Mouse (Mus musculus) right cerebral cortex, adult 18-20 months (tissue): ENCODE data around the gene Dusp12.

Source experiments
- DNase-seq: peaks from one replicate; pipeline ENCODE4 v3.0.0; 2022; ENCODE audit warnings: mixed read lengths

Gene Dusp12

DNA sequence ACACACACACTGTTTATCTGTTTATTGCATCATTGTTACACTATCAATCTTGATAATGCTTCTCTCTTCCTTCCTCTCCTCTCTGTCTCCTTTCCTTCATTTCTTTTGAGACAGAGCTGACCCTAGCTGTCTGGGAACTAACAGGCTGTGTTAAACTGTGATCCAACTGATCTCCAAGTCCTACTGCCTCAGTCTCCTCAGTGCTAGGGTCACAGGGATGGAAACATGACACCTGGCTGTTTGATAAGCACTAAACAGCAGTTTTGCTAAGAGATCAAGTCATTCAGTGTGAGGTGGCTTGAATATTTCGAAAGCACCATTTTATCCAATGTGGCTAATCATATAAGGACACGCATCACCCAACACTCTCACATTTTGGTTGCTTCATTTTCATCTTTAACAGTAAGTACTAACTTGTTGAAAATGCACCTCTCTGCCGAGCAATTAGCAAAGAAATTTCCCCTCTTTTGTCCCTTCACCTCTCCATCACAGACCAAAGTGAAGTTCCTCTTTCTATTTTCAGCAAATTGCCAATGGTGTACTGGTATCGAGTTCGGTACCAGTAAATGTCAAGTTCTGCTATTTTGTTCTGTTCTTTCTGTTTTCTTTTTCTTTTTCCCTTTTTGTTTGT lies 11.4 kb upstream of the Dusp12 start:
- DNase-seq = no peak

- DNase-seq = no peak
Measured at GRCm38 (mm10) chr1:170894603-170895602, 9.6 kb upstream of the Dusp12 start.

DNA sequence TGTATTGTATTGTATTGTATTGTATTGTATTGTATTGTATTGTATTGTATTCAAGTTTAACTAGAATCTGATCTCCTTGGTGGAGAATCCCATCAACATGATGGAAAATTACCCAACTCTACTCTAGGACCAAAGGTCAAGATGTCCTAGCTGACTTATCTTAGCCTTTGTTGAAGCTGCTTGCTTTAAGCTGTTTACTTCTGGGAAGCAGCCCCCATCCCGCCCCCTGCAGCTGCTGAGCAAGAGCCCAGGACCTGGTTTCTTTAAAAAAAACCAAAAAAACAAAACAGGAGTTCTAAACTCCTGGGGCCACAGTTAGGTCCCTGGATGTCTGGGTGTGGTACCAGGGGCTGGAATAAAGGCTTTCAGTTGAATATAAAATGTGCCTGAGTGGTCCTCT lies 6.9 kb upstream of the Dusp12 start:
- DNase-seq = no peak

GRCm38 (mm10) chr1:170891646-170892045 lies 6.3 kb upstream of the Dusp12 start:
- no peak for DNase-seq

- DNase-seq = no peak
Measured at GRCm38 (mm10) chr1:170889310-170889709, 4.0 kb upstream of the Dusp12 start.

GRCm38 (mm10) chr1:170886044-170886458 lies 711 bp upstream of the Dusp12 start:
- DNase-seq = no peak

DNA sequence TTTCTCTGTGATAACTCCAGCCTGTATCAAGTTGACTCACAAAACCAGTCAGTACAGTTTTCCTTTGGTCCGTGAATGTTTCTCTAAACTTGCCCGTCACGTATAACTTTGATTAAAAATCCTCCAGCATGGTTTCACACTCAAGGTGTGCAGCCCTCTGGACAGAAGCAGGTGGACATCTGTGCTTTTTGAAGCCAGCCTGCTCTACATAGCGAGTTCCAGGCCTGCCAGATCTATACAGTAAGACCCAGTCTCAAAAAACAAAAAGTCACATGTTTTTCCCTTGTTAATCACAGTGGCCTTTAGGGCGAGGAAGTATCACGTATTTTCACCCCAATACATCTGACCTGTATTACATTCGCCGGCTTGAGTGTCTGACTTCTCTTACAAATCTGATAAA lies 950 bp downstream of the Dusp12 start:
- no peak for DNase-seq

- DNase-seq = no peak
Measured at GRCm38 (mm10) chr1:170882915-170883485, 2.3 kb downstream of the Dusp12 start.

- no peak for DNase-seq
Measured at GRCm38 (mm10) chr1:170876906-170877305, 8.4 kb downstream of the Dusp12 start.

- no peak for DNase-seq
Measured at GRCm38 (mm10) chr1:170875676-170876075, 9.7 kb downstream of the Dusp12 start.

DNA sequence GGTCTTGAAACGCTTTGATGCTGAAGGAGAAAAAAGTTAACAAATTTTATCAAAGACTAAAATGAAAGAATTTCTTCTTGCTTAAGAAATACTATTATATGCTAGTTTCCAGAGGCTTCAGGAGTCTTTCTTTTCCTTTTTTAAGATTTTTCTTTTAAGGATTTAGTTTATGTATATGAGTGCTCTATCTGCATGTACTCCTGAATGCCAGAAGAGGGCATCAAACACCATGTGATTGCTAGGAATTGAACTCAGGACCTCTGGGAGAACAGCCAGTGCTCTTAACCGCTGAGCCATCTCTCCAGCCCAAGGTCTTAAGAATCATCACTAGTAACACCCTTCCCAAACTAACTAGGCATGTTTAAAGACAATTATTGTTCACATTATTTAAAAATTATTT lies 13.4 kb downstream of the Dusp12 start:
- no peak for DNase-seq

DNA sequence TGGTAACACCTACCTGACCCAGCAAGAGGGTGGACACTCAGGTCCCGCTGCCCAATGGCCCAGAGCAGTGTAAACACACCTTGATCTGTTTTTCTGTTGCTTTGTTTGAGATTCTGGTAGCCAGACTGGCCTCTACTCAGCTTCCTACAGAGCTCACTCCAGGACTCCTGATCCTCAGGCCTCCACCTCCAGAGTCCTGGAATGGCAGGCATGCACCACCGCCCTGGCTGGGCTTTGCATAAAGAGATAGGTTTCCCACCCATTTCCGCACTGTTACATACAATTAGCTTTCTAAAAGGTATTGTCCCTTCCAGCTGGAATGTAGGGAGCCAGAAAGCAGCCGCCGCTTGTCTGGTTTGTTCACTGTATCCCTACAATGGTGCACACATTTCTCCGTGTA lies 13.9 kb downstream of the Dusp12 start:
- no peak for DNase-seq

GRCm38 (mm10) chr1:170868905-170869283 lies 16.4 kb downstream of the Dusp12 start:
- no peak for DNase-seq

- DNase-seq = peak; percentile 90
Measured at GRCm38 (mm10) chr1:170868107-170868904, 17.0 kb downstream of the Dusp12 start.

DNA sequence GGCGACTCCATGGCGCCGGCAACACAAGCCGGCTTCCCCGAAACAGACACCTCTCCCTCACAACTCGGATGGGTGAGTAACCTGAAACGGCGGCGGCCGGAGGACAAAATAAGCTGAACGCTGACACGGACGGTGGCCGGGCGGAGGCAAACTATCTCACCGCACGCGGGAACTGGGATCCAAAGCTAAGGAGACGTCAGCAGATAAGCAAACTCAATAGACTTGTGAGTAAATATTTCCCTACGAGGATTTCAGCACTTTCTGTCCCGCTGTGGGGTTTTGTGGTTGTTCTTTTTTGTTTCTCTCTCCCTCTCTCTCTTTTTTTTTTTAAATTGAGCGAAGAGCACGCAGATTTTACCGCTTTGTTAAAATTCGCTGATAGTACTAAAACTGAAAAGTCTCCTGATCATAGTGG lies 17.6 kb downstream of the Dusp12 start, which contains the start of gene Atf6:
Gene Atf6, minus strand, starts transcription at position 81 of the 415 bp plus-strand sequence.
- peak; percentile 96 for DNase-seq

DNA sequence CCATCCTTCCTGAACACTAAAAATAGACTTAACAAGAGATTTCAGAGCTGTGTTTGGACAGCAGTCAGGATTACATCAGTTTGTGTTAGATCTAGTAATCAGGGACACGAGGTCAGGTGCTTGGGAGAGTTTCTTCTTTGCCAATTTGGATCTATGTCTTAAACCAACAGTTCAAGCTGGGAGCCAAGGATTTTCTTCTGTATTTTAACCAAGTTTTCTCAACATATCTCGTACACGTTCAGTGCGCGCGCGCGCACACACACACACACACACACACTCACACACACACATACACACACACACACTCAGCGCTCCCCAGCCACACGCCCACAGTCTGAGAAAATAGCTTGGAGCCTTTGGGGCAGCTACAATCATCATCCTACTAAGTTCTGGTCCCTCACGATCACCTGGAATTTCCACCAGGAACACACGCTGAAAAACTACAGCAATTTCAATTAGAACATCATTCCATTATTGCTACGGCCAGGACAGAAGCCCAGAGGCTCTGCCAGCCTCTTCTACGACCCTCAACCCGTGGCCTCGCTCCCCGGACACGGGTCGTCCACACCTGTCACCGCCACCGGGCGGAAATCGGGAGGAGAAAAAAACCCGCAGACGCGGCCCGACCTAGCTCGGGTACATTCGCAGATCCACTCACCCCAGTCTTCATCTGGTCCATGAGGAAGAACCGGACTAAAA lies 18.2 kb downstream of the Dusp12 start:
- no peak for DNase-seq

- DNase-seq = no peak
Measured at GRCm38 (mm10) chr1:170865406-170865805, 19.9 kb downstream of the Dusp12 start.

- no peak for DNase-seq
Measured at GRCm38 (mm10) chr1:170864754-170865153, 20.6 kb downstream of the Dusp12 start.

GRCm38 (mm10) chr1:170864234-170864633 lies 21.1 kb downstream of the Dusp12 start:
- no peak for DNase-seq

DNA sequence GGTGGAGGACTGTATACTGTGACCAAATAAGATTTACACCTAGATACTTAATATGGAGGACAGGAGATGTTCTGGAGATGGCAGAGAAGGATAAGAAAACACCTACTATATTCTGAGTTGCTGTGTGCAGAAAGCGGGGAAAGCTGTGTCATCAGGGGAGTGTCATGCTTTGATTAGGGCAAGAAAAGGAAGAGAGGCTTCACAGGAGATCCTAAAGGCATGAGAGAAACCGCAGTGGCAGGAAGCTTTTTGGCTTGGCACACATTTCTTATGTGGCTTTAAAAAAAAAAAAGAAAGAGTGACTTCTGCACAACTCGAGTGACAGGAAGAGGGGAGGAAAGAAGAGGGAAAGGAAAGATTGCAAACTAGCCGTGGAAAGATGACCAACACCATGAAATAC lies 22.3 kb downstream of the Dusp12 start:
- DNase-seq = no peak

GRCm38 (mm10) chr1:170862435-170862717 lies 23.0 kb downstream of the Dusp12 start:
- no peak for DNase-seq

- no peak for DNase-seq
Measured at GRCm38 (mm10) chr1:170861671-170862434, 23.5 kb downstream of the Dusp12 start.
